Mouse (Mus musculus) spleen, adult 18-20 months (tissue): ENCODE data around the gene Cela3a.
A peak's percentile ranks its signal among the peaks of the same experiment; 100 is the strongest.

ENCODE experiments used
- DNase-seq, 2 experiments: peaks; one replicate each; pipeline ENCODE4 v3.0.0; 2022; ENCODE audit warnings: mixed read lengths in 2 of 2

Cela3a gene

GRCm38 (mm10) chr4:137369954-137370750, 39.4 kb downstream of the Cela3a start:
- DNase-seq = peak; percentile 42 to 46

- no peak for DNase-seq
These were observed 41.4 kb downstream of the Cela3a start for GRCm38 (mm10) chr4:137368198-137368597.

GRCm38 (mm10) chr4:137367275-137368088, 42.1 kb downstream of the Cela3a start:
- DNase-seq = peak; percentile 38 to 57

GRCm38 (mm10) chr4:137366097-137366496, 43.5 kb downstream of the Cela3a start:
- no peak for DNase-seq

GRCm38 (mm10) chr4:137365356-137366062, 44.1 kb downstream of the Cela3a start:
- peak; percentile 51 to 52 for DNase-seq

- no peak for DNase-seq
These were observed 44.8 kb downstream of the Cela3a start for GRCm38 (mm10) chr4:137364826-137365225.

- DNase-seq = no peak
These were observed 48.6 kb downstream of the Cela3a start for GRCm38 (mm10) chr4:137360996-137361395.

GRCm38 (mm10) chr4:137358291-137359002, 51.1 kb downstream of the Cela3a start:
- DNase-seq = no peak

GRCm38 (mm10) chr4:137357517-137358254, 51.9 kb downstream of the Cela3a start, which contains the start of gene Cdc42:
Cdc42 (minus strand) TSS chr4:137357720.
- DNase-seq = peak; percentile 97 to 98

- peak; percentile 69 to 76 for DNase-seq
These were observed 52.7 kb downstream of the Cela3a start for GRCm38 (mm10) chr4:137356674-137357510.
